Mouse (Mus musculus): Measurements from ENCODE around the gene Gramd1a. TPM values are rescaled to one million over a fixed set of nuclear protein-coding genes. Genes with fewer than 3 reads are reported as not detected.

The Gramd1a gene
- polyA plus RNA-seq, 1 experiment: 54.9 TPM

DNA sequence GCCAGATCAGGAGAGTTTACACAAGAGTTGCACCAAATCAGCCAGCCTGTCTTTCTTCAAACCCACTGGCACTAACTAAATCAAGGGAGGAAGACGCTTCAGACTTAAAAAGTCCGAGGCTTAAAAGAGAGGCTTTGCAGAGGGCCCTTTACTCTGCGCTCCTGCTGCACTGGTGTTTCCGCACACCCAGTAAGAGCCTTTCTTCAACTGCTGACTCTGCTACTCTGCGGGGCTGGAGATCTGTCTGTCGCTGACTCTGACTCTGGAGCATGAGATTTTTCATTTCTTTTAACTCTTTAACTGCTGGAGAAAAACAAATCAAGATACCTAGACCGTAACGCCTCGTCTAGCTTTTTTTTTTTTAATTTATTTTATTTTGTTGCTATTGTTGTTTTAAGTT, 71.6 kb downstream of the Gramd1a start:
- Histone ChIP-seq H3K4me3 (ENCODE audit: low read depth, low read length) (no peak overlapping the region), H3K27me3 (ENCODE audit: control insufficient read depth, insufficient read depth, low read length, poor library complexity, severe bottlenecking) (no peaks in the 10 kb centered on the region), H3K9me3 (replicated peaks; ENCODE audit: control insufficient read depth, insufficient read depth, low read length, poor library complexity, severe bottlenecking) (no peaks in the 10 kb centered on the region), H3K36me3 (ENCODE audit: control insufficient read depth, insufficient read depth, low read length, poor library complexity, severe bottlenecking) (no peaks in the 10 kb centered on the region), H3K4me1 (ENCODE audit: control insufficient read depth, insufficient read depth, low read length) (no peaks in the 10 kb centered on the region), H3K9ac (ENCODE audit: low read depth, poor library complexity, severe bottlenecking) (no peak overlapping the region), H3K27ac (ENCODE audit: insufficient read depth, low read length) (no peak overlapping the region)
- TF ChIP-seq POLR2A (IDR thresholded peaks at IDR 0.05; ENCODE audit: insufficient read depth, low read length) (no peak), CTCF (IDR thresholded peaks at IDR 0.05; ENCODE audit: low read depth, low read length) (no peak)

DNA sequence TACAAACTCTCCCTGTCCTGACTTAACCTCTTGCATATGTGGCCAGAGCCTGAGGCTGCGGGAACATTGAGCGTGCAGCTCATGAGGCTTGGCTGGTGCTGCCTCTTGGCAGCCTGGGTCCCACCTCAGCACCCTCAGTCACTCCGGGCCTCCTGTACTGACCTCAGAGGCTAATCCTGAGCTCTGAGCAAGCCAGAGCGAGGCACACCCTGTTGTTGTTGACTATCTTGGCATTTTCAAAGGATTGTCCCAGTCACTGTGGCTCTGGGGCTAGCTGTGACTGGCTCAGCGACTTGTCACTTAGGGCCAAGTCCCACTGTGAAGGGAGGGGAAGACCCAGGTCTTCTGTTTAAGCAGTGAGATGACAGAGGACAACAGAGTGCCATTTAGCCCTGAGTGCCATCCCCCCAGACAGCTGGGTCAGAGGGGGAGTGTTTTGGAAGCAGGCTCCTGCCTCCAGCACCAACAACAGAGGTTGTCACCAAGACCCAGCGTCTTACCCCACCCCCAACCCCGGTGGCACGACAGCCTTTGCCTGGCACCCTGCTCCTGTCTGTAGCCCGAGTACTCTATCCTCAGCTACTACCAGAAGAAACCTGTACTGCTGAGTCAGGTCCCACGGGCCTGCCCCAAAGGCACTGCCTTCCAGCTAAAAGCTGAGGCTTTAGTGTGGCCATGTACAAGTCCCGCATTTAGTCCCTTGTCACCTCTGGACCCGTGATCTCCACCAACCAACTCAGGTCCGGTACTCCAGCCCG, 72.7 kb downstream of the Gramd1a start:
- Histone ChIP-seq H3K27me3 (ENCODE audit: control insufficient read depth, insufficient read depth, low read length, poor library complexity, severe bottlenecking) (no peaks in the 10 kb centered on the region), H3K4me3 (ENCODE audit: low read depth, low read length) (no peak overlapping the region), H3K27ac (ENCODE audit: insufficient read depth, low read length) (no peak overlapping the region), H3K9ac (ENCODE audit: low read depth, poor library complexity, severe bottlenecking) (no peak overlapping the region), H3K4me1 (ENCODE audit: control insufficient read depth, insufficient read depth, low read length) (no peaks in the 10 kb centered on the region), H3K9me3 (replicated peaks; ENCODE audit: control insufficient read depth, insufficient read depth, low read length, poor library complexity, severe bottlenecking) (no peaks in the 10 kb centered on the region), H3K36me3 (ENCODE audit: control insufficient read depth, insufficient read depth, low read length, poor library complexity, severe bottlenecking) (no peaks in the 10 kb centered on the region)
- TF ChIP-seq POLR2A (IDR thresholded peaks at IDR 0.05; ENCODE audit: insufficient read depth, low read length) (no peak), EP300 (IDR thresholded peaks at IDR 0.05; ENCODE audit: insufficient read depth, low read depth, low read length) (no peak), CTCF (IDR thresholded peaks at IDR 0.05; ENCODE audit: low read depth, low read length) (no peak)

- Histone ChIP-seq H3K9ac (ENCODE audit: low read depth, poor library complexity, severe bottlenecking) (no peak overlapping the region), H3K4me1 (ENCODE audit: control insufficient read depth, insufficient read depth, low read length) (no peaks in the 10 kb centered on the region), H3K36me3 (ENCODE audit: control insufficient read depth, insufficient read depth, low read length, poor library complexity, severe bottlenecking) (no peaks in the 10 kb centered on the region), H3K27me3 (ENCODE audit: control insufficient read depth, insufficient read depth, low read length, poor library complexity, severe bottlenecking) (no peaks in the 10 kb centered on the region), H3K4me3 (ENCODE audit: low read depth, low read length) (no peak overlapping the region), H3K27ac (ENCODE audit: insufficient read depth, low read length) (no peak overlapping the region), H3K9me3 (replicated peaks; ENCODE audit: control insufficient read depth, insufficient read depth, low read length, poor library complexity, severe bottlenecking) (no peaks in the 10 kb centered on the region)
- no peak for TF ChIP-seq CTCF (IDR thresholded peaks at IDR 0.05; ENCODE audit: low read depth, low read length)
- no peak for TF ChIP-seq POLR2A (IDR thresholded peaks at IDR 0.05; ENCODE audit: insufficient read depth, low read length)
- TF ChIP-seq EP300 (IDR thresholded peaks at IDR 0.05; ENCODE audit: insufficient read depth, low read depth, low read length): no peak
These were observed 73.6 kb downstream of the Gramd1a start for GRCm38 (mm10) chr7:31082106-31082505.

DNA sequence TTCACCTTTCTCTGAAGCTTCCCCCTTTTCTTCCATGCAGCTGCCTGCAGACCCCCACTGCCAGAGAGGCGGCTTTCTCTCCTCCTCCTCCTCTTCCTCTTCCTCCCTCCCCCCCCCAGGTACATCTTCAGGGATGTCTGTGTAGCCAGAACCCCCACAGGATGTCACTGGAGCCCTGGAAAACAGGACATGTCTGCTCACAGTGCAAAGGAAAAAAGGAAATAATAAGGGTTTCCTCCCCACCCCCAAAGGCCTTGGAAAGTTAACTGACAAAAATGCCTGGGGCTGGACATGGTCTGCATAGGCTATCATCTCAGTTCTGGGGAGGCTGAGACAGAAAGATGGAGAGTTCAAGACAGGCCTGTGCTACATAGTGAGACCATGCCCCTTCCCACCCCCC, 74.6 kb downstream of the Gramd1a start:
- TF ChIP-seq CTCF (IDR thresholded peaks at IDR 0.05; ENCODE audit: low read depth, low read length) (no peak), EP300 (IDR thresholded peaks at IDR 0.05; ENCODE audit: insufficient read depth, low read depth, low read length) (no peak)
- no peak overlapping the region for H3K9ac ChIP-seq (ENCODE audit: low read depth, poor library complexity, severe bottlenecking)
- H3K27me3 ChIP-seq (ENCODE audit: control insufficient read depth, insufficient read depth, low read length, poor library complexity, severe bottlenecking): no peaks in the 10 kb centered on the region
- H3K4me1 ChIP-seq (ENCODE audit: control insufficient read depth, insufficient read depth, low read length): no peaks in the 10 kb centered on the region
- no peak overlapping the region for H3K27ac ChIP-seq (ENCODE audit: insufficient read depth, low read length)
- no peaks in the 10 kb centered on the region for H3K36me3 ChIP-seq (ENCODE audit: control insufficient read depth, insufficient read depth, low read length, poor library complexity, severe bottlenecking)
- H3K4me3 ChIP-seq (ENCODE audit: low read depth, low read length): no peak overlapping the region
- no peaks in the 10 kb centered on the region for H3K9me3 ChIP-seq (replicated peaks; ENCODE audit: control insufficient read depth, insufficient read depth, low read length, poor library complexity, severe bottlenecking)

GRCm38 (mm10) chr7:31080611-31081010, 75.1 kb downstream of the Gramd1a start:
- Histone ChIP-seq H3K9me3 (replicated peaks; ENCODE audit: control insufficient read depth, insufficient read depth, low read length, poor library complexity, severe bottlenecking) (no peaks in the 10 kb centered on the region), H3K9ac (ENCODE audit: low read depth, poor library complexity, severe bottlenecking) (no peak overlapping the region), H3K27ac (ENCODE audit: insufficient read depth, low read length) (no peak overlapping the region), H3K4me1 (ENCODE audit: control insufficient read depth, insufficient read depth, low read length) (no peaks in the 10 kb centered on the region), H3K4me3 (ENCODE audit: low read depth, low read length) (no peak overlapping the region), H3K36me3 (ENCODE audit: control insufficient read depth, insufficient read depth, low read length, poor library complexity, severe bottlenecking) (no peaks in the 10 kb centered on the region), H3K27me3 (ENCODE audit: control insufficient read depth, insufficient read depth, low read length, poor library complexity, severe bottlenecking) (no peaks in the 10 kb centered on the region)
- TF ChIP-seq CTCF (IDR thresholded peaks at IDR 0.05; ENCODE audit: low read depth, low read length) (no peak), POLR2A (IDR thresholded peaks at IDR 0.05; ENCODE audit: insufficient read depth, low read length) (no peak), EP300 (IDR thresholded peaks at IDR 0.05; ENCODE audit: insufficient read depth, low read depth, low read length) (no peak)

Other genes with a start within 250 kb of the Gramd1a start
- 0.85 TPM in 1 of 2 replicates, not detected in the other for gene Mag, start 241.0 kb downstream of the Gramd1a start, polyA plus RNA-seq (2011; ENCODE audit: insufficient read depth, insufficient read length, low read depth, missing spikeins)
- not detected in 2 replicates for gene Hamp2, start 231.2 kb downstream of the Gramd1a start, polyA plus RNA-seq (2011; ENCODE audit: insufficient read depth, insufficient read length, low read depth, missing spikeins)
- not detected in 2 replicates for gene Hamp, start 211.9 kb downstream of the Gramd1a start, polyA plus RNA-seq (2011; ENCODE audit: insufficient read depth, insufficient read length, low read depth, missing spikeins)
- 62.7 and 71.4 TPM in 2 replicates for gene Usf2, start 199.1 kb downstream of the Gramd1a start, polyA plus RNA-seq (2011; ENCODE audit: insufficient read depth, insufficient read length, low read depth, missing spikeins)
- gene Lsr, start 182.4 kb downstream of the Gramd1a start, polyA plus RNA-seq (2011; ENCODE audit: insufficient read depth, insufficient read length, low read depth, missing spikeins): 39.1 and 42.9 TPM in 2 replicates
- gene Fam187b, start 182.1 kb downstream of the Gramd1a start, polyA plus RNA-seq (2011; ENCODE audit: insufficient read depth, insufficient read length, low read depth, missing spikeins): 3.4 and 3.5 TPM in 2 replicates
- gene Fxyd5, start 113.4 kb downstream of the Gramd1a start, polyA plus RNA-seq (2011; ENCODE audit: insufficient read depth, insufficient read length, low read depth, missing spikeins): 4.9 and 6.0 TPM in 2 replicates
- not detected in 2 replicates for gene Fxyd7, start 104.4 kb downstream of the Gramd1a start, polyA plus RNA-seq (2011; ENCODE audit: insufficient read depth, insufficient read length, low read depth, missing spikeins)
- gene Fxyd1, start 98.7 kb downstream of the Gramd1a start, polyA plus RNA-seq (2011; ENCODE audit: insufficient read depth, insufficient read length, low read depth, missing spikeins): 2.1 TPM in 2 replicates
- 0.88 TPM in 1 of 2 replicates, not detected in the other for gene Lgi4, start 96.6 kb downstream of the Gramd1a start, polyA plus RNA-seq (2011; ENCODE audit: insufficient read depth, insufficient read length, low read depth, missing spikeins)
- gene Fxyd3, start 79.2 kb downstream of the Gramd1a start, polyA plus RNA-seq (2011; ENCODE audit: insufficient read depth, insufficient read length, low read depth, missing spikeins): 1.9 TPM in 1 of 2 replicates, not detected in the other
- gene Hpn, start 40.6 kb downstream of the Gramd1a start, polyA plus RNA-seq (2011; ENCODE audit: insufficient read depth, insufficient read length, low read depth, missing spikeins): 27.6 and 28.7 TPM in 2 replicates
- gene Scn1b, start 28.9 kb downstream of the Gramd1a start, polyA plus RNA-seq (2011; ENCODE audit: insufficient read depth, insufficient read length, low read depth, missing spikeins): 26.1 and 27.5 TPM in 2 replicates
- gene Scgb2b2, start 134.6 kb upstream of the Gramd1a start, polyA plus RNA-seq (2011; ENCODE audit: insufficient read depth, insufficient read length, low read depth, missing spikeins): not detected in 2 replicates
- gene Scgb1b2, start 135.9 kb upstream of the Gramd1a start, polyA plus RNA-seq (2011; ENCODE audit: insufficient read depth, insufficient read length, low read depth, missing spikeins): not detected in 2 replicates
- not detected in 2 replicates for gene Scgb2b3, start 206.2 kb upstream of the Gramd1a start, polyA plus RNA-seq (2011; ENCODE audit: insufficient read depth, insufficient read length, low read depth, missing spikeins)
- not detected in 2 replicates for gene Scgb1b3, start 219.7 kb upstream of the Gramd1a start, polyA plus RNA-seq (2011; ENCODE audit: insufficient read depth, insufficient read length, low read depth, missing spikeins)